Mouse (Mus musculus) lung, postnatal 36 days (tissue): ENCODE measurements around the gene Gm7970.
"Not testable (repeated sequence)": the region's sequence is repeated elsewhere in the genome, so short reads cannot be mapped to it uniquely, and the experiment has no call there.

Experiments used
- DNase-seq: peaks from one replicate; pipeline ENCODE4 v3.0.0; 2022; ENCODE audit warnings: mixed read lengths

Gene Gm7970

DNA sequence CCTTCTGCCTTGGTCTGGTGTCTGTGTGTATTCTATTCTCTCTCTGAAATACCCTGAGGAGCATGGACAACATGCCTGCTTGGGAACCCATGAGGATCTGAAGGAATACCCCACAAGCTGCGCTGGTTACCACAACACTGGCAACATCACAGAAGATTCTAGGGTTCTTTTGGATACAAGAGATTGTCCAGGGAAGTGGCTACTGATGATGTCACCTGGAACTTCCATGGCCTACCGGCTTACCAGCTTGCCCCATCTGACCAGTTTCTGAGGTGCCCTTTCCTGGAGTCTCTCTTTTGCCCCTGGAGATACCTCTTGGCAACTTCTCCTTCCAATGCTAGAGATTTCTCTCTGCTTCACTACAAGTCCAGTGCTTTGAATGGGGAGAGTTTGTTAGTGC lies at the start of gene Gm7970:
Gene Gm7970 (minus strand): TSS at position 101 of the 400 bp plus-strand sequence.
- DNase-seq: not testable (repeated sequence)

GRCm38 (mm10) chr14:41600935-41601334 lies 45.6 kb upstream of the Gm7970 start:
- not testable (repeated sequence) for DNase-seq

DNA sequence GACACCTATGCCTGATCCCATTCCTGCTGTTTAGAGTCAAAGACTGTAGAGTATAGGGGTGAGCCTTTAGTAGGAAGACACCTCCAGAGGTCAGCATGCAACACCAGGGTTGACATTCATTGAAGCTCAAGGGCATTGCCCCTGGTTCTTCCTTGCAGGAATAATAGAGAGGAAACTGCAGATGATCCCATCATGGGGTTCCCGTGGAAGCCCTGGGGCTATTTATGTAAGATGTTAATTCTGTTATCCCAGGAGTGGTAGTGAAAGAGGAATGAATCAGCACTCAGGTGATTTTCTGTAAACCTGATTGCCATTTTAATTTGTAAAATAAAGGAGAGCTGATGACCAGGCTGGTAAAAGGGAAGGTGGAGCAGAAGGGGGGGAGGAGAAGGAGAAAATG lies 31.0 kb upstream of the Gm7970 start:
- not testable (repeated sequence) for DNase-seq

- not testable (repeated sequence) for DNase-seq
Observed at GRCm38 (mm10) chr14:41572911-41573310, 17.5 kb upstream of the Gm7970 start, which contains the start of gene 1700049E17Rik2. TSS of gene 1700049E17Rik2 (plus strand) at chr14:41573211.

DNA sequence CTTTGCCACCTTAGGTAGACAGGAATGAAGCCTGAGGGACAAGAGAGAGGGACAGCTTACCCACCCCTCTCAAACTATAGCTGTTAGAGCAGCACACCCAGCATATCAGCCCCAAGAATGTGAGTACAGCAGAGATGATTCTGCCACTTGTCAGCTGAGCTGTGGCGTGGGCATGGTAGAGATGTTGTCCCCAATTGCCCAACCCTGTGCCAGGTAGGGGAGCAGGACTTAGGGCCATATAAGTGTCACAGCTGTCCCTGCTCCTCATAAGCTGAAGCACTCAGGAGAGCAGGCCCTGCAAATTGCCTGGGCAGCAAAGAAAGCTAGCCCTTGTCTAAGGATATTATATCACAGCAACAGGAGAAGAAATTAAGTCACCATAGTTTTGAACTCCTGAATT lies 30.7 kb downstream of the Gm7970 start:
- DNase-seq: not testable (repeated sequence)

- DNase-seq: not testable (repeated sequence)
Observed at GRCm38 (mm10) chr14:41520683-41521082, 34.7 kb downstream of the Gm7970 start.
